Mouse (Mus musculus) forebrain, postnatal 0 days (tissue): ENCODE results near the gene Hspa5. TPM values are rescaled to one million over a fixed set of nuclear protein-coding genes. Genes with fewer than 3 reads are reported as not detected.
"Not testable (repeated sequence)": the region's sequence is repeated elsewhere in the genome, so short reads cannot be mapped to it uniquely, and the experiment has no call there.

ENCODE experiments used
- ATAC-seq: fragments of 200-750 bp; cut with Nextera tagmentation; 2 replicates; pipeline ENCODE4 v1.8.0; 2017; ENCODE audit warnings: mild to moderate bottlenecking, moderate library complexity
- DNase-seq: peaks from one replicate; pipeline ENCODE4 v3.0.0-alpha.2; 2015
- H3K27ac ChIP-seq: fragments of 300-500 bp; sonication (generic); 2 replicates; pipeline ENCODE4 v1.5.1; 2014; ENCODE audit warnings: low read depth, mild to moderate bottlenecking, antibody characterized with exemption, low read length, moderate library complexity, mixed read lengths
- H3K27me3 ChIP-seq: fragments of 300-500 bp; sonication (generic); 2 replicates; pipeline ENCODE4 v1.6.1; 2014; ENCODE audit warnings: mild to moderate bottlenecking, low read length, mixed read lengths; ENCODE audit not compliant: insufficient read depth
- H3K36me3 ChIP-seq: fragments of 300-500 bp; sonication (generic); 2 replicates; pipeline ENCODE4 v1.6.1; 2014; ENCODE audit warnings: mild to moderate bottlenecking, moderate library complexity; ENCODE audit not compliant: insufficient read depth
- H3K4me1 ChIP-seq: fragments of 300-500 bp; sonication (generic); 2 replicates; pipeline ENCODE4 v1.6.1; 2014; ENCODE audit warnings: antibody characterized with exemption; ENCODE audit not compliant: insufficient read depth
- H3K4me2 ChIP-seq: fragments of 300-500 bp; sonication (generic); 2 replicates; pipeline ENCODE4 v1.6.1; 2014; ENCODE audit warnings: low read depth, mild to moderate bottlenecking, moderate library complexity
- H3K4me3 ChIP-seq: fragments of 300-500 bp; sonication (generic); 2 replicates; pipeline ENCODE4 v1.5.1; 2014; ENCODE audit warnings: low read depth, low read length, mixed read lengths
- H3K9ac ChIP-seq: fragments of 300-500 bp; sonication (generic); 2 replicates; pipeline ENCODE4 v1.6.1; 2014; ENCODE audit warnings: mild to moderate bottlenecking
- H3K9me3 ChIP-seq: fragments of 300-500 bp; sonication (generic); 2 replicates; pipeline ENCODE4 v1.6.1; 2016; ENCODE audit warnings: low read length
- CTCF ChIP-seq: sonication (generic); IDR thresholded peaks from 2 replicates; pipeline ENCODE4 v1.5.1; 2016; ENCODE audit warnings: antibody characterized with exemption, control low read depth, low read depth
- WGBS: fragments of 180-500 bp; shearing (Covaris S2); extraction: QIAGEN DNeasy Blood & Tissue Kit; methylation state at CpG from one replicate; pipeline ENCODE4 v1.1.7; 2014; 5-methylcytosine and 5-hydroxymethylcytosine counted together
- polyA plus RNA-seq: library from polyadenylated mRNA; unstranded; fragments of >200 nt; fragmentation: Nextera tagmentation; extraction: Ambion mirVana; gene quantifications from 2 replicates; pipeline ENCODE4 v1.2.1, GENCODE M21; 2015
- total RNA-seq: library from RNA; depleted of rRNA; stranded (reverse); fragments of >200 nt; gene quantifications from 2 replicates; pipeline ENCODE4 v1.2.3, GENCODE M21; 2014

The Hspa5 gene
- total and polyA plus RNA-seq, 2 experiments from 2014 or later = 243 to 292 TPM

DNA sequence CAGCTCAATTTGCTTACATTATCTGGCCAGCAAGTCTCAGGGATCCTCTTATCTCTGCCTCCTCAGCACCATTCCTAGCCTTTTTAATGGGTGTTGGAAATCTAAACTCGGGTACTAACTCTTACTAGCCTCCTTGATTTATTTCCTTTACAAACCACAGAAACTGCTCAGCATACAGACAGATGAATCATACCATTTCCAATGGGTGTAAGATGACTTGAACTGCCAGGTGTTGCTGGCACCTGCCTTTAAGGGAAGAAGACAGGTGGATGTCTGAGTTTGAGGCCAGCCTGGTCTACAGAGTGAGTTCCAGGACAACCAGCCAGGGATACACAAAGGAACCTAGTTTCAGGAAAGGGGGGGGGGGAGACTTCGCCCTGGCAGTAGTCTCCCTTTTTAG is 36.3 kb downstream of the Hspa5 start:
- Histone ChIP-seq H3K9me3 (no peaks in the 10 kb centered on the region), H3K27me3 (no peaks in the 10 kb centered on the region), H3K4me3 (no peak overlapping the region), H3K27ac (no peak overlapping the region), H3K36me3 (peaks cover 24% of the 10 kb centered on the region; the same call in 1 of the 2 replicates), H3K4me2 (no peak overlapping the region), H3K9ac (no peak overlapping the region), H3K4me1 (peaks cover 9% of the 10 kb centered on the region; the same call in 1 of the 2 replicates)
- no peak for ATAC-seq
- 84% methylated on average over 2 of the region's 2 CpGs for WGBS
- no peak for TF ChIP-seq CTCF
- DNase-seq = no peak

DNA sequence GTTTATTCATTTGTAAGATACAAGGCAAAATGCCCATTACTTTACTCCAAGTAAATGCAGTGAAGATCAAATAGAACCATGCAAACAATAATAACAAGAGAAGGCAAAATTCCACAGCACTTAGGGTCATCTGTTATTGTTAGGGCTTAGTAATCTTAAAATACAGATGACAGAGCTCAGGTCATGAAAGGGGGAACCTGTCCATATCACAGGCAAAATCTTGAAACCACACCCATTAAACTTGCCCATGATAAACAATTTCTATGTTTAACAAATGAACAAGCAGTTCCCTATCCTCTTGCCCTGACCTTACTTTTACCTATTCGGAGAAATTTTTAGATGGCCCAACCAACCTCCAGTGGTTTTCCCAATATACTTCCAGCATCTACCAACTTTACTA is 37.8 kb downstream of the Hspa5 start:
- DNase-seq (no peak), ATAC-seq (no peak)
- H3K4me2 ChIP-seq = no peak overlapping the region
- H3K4me3 ChIP-seq = no peak overlapping the region
- H3K9ac ChIP-seq = no peak overlapping the region
- 91% methylated on average over 1 of the region's 1 CpGs for WGBS
- H3K9me3 ChIP-seq = no peaks in the 10 kb centered on the region
- no peaks in the 10 kb centered on the region for H3K4me1 ChIP-seq
- H3K27me3 ChIP-seq = no peaks in the 10 kb centered on the region
- no peak overlapping the region for H3K27ac ChIP-seq
- H3K36me3 ChIP-seq = peaks cover 24% of the 10 kb centered on the region; the same call in 1 of the 2 replicates
- TF ChIP-seq CTCF = no peak

DNA sequence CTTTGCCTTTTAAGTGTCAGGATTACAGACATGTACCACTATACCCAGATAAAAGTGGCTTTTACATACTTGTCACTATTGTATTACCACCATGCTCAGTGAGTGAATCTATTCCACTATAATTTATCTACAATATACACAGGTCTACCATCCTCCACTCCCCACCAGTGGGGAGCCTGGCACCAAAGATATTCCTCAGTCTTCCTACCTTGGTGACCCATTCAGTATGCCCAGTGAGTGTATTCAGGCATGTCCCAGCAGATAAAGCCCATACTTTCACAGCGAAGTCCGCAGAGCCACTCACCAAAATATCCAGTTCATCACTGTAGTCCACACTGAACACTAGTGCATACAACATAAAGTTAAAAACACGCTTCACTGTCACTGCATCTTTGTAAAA is 39.0 kb downstream of the Hspa5 start:
- no peak for DNase-seq
- Histone ChIP-seq H3K4me1 (no peaks in the 10 kb centered on the region), H3K9me3 (no peaks in the 10 kb centered on the region), H3K9ac (no peak overlapping the region), H3K27ac (no peak overlapping the region), H3K4me3 (no peak overlapping the region), H3K36me3 (peaks cover 30% of the 10 kb centered on the region; the same call in 1 of the 2 replicates), H3K4me2 (no peak overlapping the region), H3K27me3 (no peaks in the 10 kb centered on the region)
- TF ChIP-seq CTCF = no peak
- ATAC-seq = no peak
- WGBS = 96% methylated on average over 3 of the region's 3 CpGs

DNA sequence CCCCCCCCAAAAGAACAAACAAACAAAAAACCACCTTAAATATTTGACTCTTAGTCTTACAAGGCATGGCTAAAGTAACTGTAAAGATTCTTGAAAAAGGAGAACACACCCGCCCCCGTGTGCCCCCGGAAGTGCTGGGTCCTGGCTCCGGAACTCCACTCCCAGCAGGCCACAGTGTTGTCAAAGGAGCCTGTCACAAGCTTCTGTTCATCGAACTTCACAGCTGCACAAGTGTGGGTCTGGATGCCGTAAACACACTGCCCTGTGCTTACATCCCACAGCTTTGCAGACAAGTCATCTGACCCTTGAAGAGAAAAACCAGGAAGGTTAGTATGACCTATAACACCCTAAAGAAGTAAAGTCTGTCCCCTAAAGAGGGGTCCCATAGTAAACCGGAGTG is 40.9 kb downstream of the Hspa5 start:
- Histone ChIP-seq H3K36me3 (peaks cover 24% of the 10 kb centered on the region; the same call in 1 of the 2 replicates), H3K27me3 (no peaks in the 10 kb centered on the region), H3K9ac (no peak overlapping the region), H3K4me1 (no peaks in the 10 kb centered on the region), H3K9me3 (no peaks in the 10 kb centered on the region), H3K4me3 (no peak overlapping the region), H3K27ac (no peak overlapping the region), H3K4me2 (no peak overlapping the region)
- ATAC-seq (no peak), DNase-seq (no peak)
- no peak for TF ChIP-seq CTCF
- 87% methylated on average over 7 of the region's 7 CpGs for WGBS

DNA sequence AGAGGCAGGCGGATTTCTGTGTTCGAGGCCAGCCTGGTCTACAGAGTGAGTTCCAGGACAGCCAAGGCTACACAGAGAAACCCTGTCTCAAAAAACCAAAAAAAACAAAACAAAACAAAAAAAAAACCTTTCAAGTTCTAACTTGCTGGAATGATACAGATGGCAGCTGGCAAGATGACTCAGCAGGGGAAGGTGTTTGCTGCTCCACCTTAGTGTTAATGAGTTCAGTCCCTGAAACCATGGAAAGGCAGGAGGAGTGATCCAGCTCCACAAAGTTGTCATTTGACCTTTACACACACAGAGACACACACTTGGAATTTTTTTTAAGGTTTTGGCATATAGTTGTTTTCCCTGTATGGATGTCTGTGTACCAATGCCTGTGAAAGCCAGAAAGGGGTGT is 44.1 kb downstream of the Hspa5 start:
- WGBS = 100% methylated on average over 2 of the region's 2 CpGs
- H3K9ac ChIP-seq, H3K4me2 ChIP-seq, H3K27ac ChIP-seq, H3K27me3 ChIP-seq, H3K4me1 ChIP-seq, H3K4me3 ChIP-seq, H3K9me3 ChIP-seq, ATAC-seq, DNase-seq: not testable (repeated sequence)
- H3K36me3 ChIP-seq = peaks cover 29% of the 10 kb centered on the region; the same call in 1 of the 2 replicates

DNA sequence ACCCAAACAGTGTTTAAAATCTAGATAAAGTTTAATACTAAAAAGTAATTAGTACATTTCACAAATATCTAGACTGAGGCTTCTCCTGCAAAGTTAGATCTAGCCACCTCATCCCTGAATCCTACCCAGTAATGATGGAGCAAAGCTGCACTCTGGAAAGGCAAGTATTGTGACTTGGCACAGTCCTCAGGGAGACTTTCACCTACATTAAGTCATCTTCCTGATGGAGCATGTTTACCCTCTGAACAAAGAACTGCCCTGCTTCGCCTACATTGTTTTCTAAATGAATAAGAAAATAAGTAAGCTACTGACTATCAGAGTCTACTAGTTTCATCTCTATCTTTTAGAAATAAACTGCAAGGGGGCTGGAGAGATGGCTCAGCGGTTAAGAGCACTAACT is 46.7 kb downstream of the Hspa5 start:
- DNase-seq (no peak), ATAC-seq (no peak)
- Histone ChIP-seq H3K9ac (no peak overlapping the region), H3K36me3 (peaks cover 25% of the 10 kb centered on the region), H3K27ac (no peak overlapping the region), H3K9me3 (no peaks in the 10 kb centered on the region), H3K4me2 (no peak overlapping the region), H3K4me3 (no peak overlapping the region), H3K4me1 (no peaks in the 10 kb centered on the region), H3K27me3 (no peaks in the 10 kb centered on the region)
- WGBS = 97% methylated on average over 2 of the region's 2 CpGs
- TF ChIP-seq CTCF = no peak

DNA sequence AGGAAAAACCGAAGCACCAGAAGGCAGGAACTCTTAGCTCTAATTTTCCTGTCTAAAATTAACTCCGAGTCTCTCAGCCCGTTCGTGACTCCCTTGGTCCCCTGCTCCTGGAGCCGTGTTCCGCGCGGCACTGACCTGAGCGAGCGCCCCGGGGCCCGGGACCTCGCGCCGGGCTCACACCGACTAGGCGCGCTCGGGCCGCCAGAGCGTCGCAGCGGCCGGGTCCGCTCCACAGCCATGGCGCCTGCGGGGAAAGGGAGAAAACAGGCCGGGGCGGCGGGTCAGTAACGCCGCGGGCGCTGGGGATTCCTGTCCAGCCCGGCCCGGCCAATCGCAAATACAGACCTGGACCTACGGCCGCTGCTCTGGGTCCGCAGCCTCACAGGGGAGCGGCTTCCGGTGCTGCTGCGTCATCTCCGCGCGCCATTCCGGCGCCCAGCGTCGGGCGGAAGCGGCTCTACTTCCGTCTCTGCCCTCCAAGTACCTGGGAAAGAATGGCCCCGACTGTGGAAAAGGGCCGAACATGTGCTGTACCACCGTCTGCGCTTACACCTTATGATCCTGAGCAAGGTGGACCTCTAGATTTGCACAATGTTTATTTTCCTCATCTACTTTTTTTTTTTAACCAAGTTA is 54.2 kb downstream of the Hspa5 start, which contains the start of gene Fbxw2:
Fbxw2 (minus strand) TSS at position 485 of the 633 bp plus-strand sequence.
- Histone ChIP-seq H3K4me1 (peaks cover 19% of the 10 kb centered on the region), H3K27ac (peak within 1 kb of the TSS; percentile 73), H3K36me3 (peaks cover 20% of the 10 kb centered on the region), H3K9me3 (no peaks in the 10 kb centered on the region; the same call in 1 of the 2 replicates), H3K4me2 (peak within 1 kb of the TSS; percentile 62), H3K4me3 (peak within 1 kb of the TSS; percentile 100), H3K27me3 (no peaks in the 10 kb centered on the region), H3K9ac (peak within 1 kb of the TSS; percentile 94)
- WGBS = under 1% methylated on average over 57 of the region's 57 CpGs
- DNase-seq (peak; percentile 95), ATAC-seq (peak; percentile 99)
- no peak for TF ChIP-seq CTCF
